Mouse (Mus musculus): ENCODE measurements at regions not wholly inside any gene's neighbourhood (a gene's known extent, or its start where the extent isn't known, plus 50 kb on each side); places are given as distances from the start of the nearest gene placed in this dataset.
"Not testable (repeated sequence)": the region's sequence is repeated elsewhere in the genome, so short reads cannot be mapped to it uniquely, and the experiment has no call there.

- no peak for DNase-seq
Observed at GRCm38 (mm10) chr2:116444163-116444562, 378.5 kb upstream of the Meis2 start.

GRCm38 (mm10) chr2:116440252-116440651, 374.6 kb upstream of the Meis2 start:
- DNase-seq, result no peak

GRCm38 (mm10) chr2:116433481-116433880, 367.8 kb upstream of the Meis2 start:
- DNase-seq, result no peak

GRCm38 (mm10) chr2:116424131-116424530, 358.5 kb upstream of the Meis2 start:
- no peak for DNase-seq

- no peak for DNase-seq
Observed at GRCm38 (mm10) chr2:116417428-116418195, 352.0 kb upstream of the Meis2 start.

- no peak for DNase-seq
Observed at GRCm38 (mm10) chr2:116415742-116416141, 350.1 kb upstream of the Meis2 start.

- DNase-seq, result no peak
Observed at GRCm38 (mm10) chr2:116402113-116402512, 336.5 kb upstream of the Meis2 start.

- DNase-seq, result no peak
Observed at GRCm38 (mm10) chr2:116399966-116400365, 334.3 kb upstream of the Meis2 start.

GRCm38 (mm10) chr2:116368811-116369210, 303.2 kb upstream of the Meis2 start:
- no peak for DNase-seq

GRCm38 (mm10) chr2:116364136-116364535, 298.5 kb upstream of the Meis2 start:
- DNase-seq, result no peak

- no peak for DNase-seq
Observed at GRCm38 (mm10) chr2:116358145-116358544, 292.5 kb upstream of the Meis2 start.

- no peak for DNase-seq
Observed at GRCm38 (mm10) chr2:116348530-116348914, 282.9 kb upstream of the Meis2 start.

GRCm38 (mm10) chr2:116347827-116348529, 282.3 kb upstream of the Meis2 start:
- DNase-seq, result no peak

- no peak for DNase-seq
Observed at GRCm38 (mm10) chr2:116331801-116332200, 266.2 kb upstream of the Meis2 start.

- DNase-seq, result no peak
Observed at GRCm38 (mm10) chr2:116322039-116322770, 256.6 kb upstream of the Meis2 start.

- DNase-seq, result no peak
Observed at GRCm38 (mm10) chr2:116299551-116299950, 233.9 kb upstream of the Meis2 start.

- no peak for DNase-seq
Observed at GRCm38 (mm10) chr2:116289886-116290285, 224.2 kb upstream of the Meis2 start.

GRCm38 (mm10) chr2:116243191-116243590, 177.6 kb upstream of the Meis2 start:
- not testable (repeated sequence) for DNase-seq

GRCm38 (mm10) chr2:116236731-116237130, 171.1 kb upstream of the Meis2 start:
- DNase-seq, result no peak

- no peak for DNase-seq
Observed at GRCm38 (mm10) chr2:116232793-116233192, 167.2 kb upstream of the Meis2 start.

- DNase-seq, result peak; percentile 61 to 64
Observed at GRCm38 (mm10) chr2:116216418-116216817, 150.8 kb upstream of the Meis2 start.

- DNase-seq, result no peak
Observed at GRCm38 (mm10) chr2:116201248-116202223, 135.9 kb upstream of the Meis2 start.

All from kidney, postnatal 4 days (tissue).